Mouse (Mus musculus) liver, postnatal 0 days (tissue): ENCODE measurements around the gene Caskin2.

Experiments
- CTCF ChIP-seq: sonication (generic); IDR thresholded peaks from 2 replicates; pipeline ENCODE4 v1.5.1; 2016; ENCODE audit warnings: antibody characterized with exemption, low read depth
- EP300 ChIP-seq: IDR thresholded peaks from 2 replicates; pipeline ENCODE4 v1.6.1; 2016; ENCODE audit warnings: antibody characterized with exemption, low read depth, mild to moderate bottlenecking

GRCm38 (mm10) chr11:115854674-115855073 lies 41.2 kb upstream of the Caskin2 start:
- TF ChIP-seq CTCF (no peak), EP300 (no peak)
